Mouse (Mus musculus) midbrain, postnatal 0 days (tissue): ENCODE measurements around the gene Fuz. TPM values are rescaled to one million over a fixed set of nuclear protein-coding genes. Genes with fewer than 3 reads are reported as not detected.
"Not testable (repeated sequence)": the region's sequence is repeated elsewhere in the genome, so short reads cannot be mapped to it uniquely, and the experiment has no call there.

ENCODE experiments used
- ATAC-seq: fragments of 200-750 bp; cut with Nextera tagmentation; 2 replicates; pipeline ENCODE4 v1.8.0; 2017; ENCODE audit warnings: moderate number of reproducible peaks, mild to moderate bottlenecking, moderate TSS enrichment, moderate library complexity; ENCODE audit not compliant: low FRiP score
- DNase-seq: peaks from one replicate; pipeline ENCODE4 v3.0.0-alpha.2; 2015; ENCODE audit warnings: low spot score
- H3K27ac ChIP-seq: fragments of 300-500 bp; sonication (generic); 2 replicates; pipeline ENCODE4 v1.5.1; 2014; ENCODE audit warnings: low read depth, mild to moderate bottlenecking, low read length, mixed read lengths
- H3K27me3 ChIP-seq: fragments of 300-500 bp; sonication (generic); 2 replicates; pipeline ENCODE4 v1.6.1; 2014; ENCODE audit warnings: low read length, control low read depth, mixed read lengths; ENCODE audit not compliant: insufficient read depth
- H3K36me3 ChIP-seq: fragments of 300-500 bp; sonication (generic); 2 replicates; pipeline ENCODE4 v1.6.1; 2014; ENCODE audit warnings: low read length, control low read depth, mixed read lengths; ENCODE audit not compliant: insufficient read depth
- H3K4me1 ChIP-seq: fragments of 300-500 bp; sonication (generic); 2 replicates; pipeline ENCODE4 v1.6.1; 2014; ENCODE audit warnings: mild to moderate bottlenecking, control low read depth, antibody characterized with exemption, low read length, mixed read lengths; ENCODE audit not compliant: insufficient read depth
- H3K4me2 ChIP-seq: fragments of 300-500 bp; sonication (generic); 2 replicates; pipeline ENCODE4 v1.6.1; 2014; ENCODE audit warnings: low read depth, mild to moderate bottlenecking, low read length, mixed read lengths; ENCODE audit not compliant: poor library complexity, severe bottlenecking
- H3K4me3 ChIP-seq: fragments of 300-500 bp; sonication (generic); 2 replicates; pipeline ENCODE4 v1.5.1; 2014; ENCODE audit warnings: low read depth, mild to moderate bottlenecking, low read length, moderate library complexity
- H3K9ac ChIP-seq: fragments of 300-500 bp; sonication (generic); replicated peaks from 2 replicates; pipeline ENCODE4 v1.6.1; 2014; ENCODE audit warnings: mild to moderate bottlenecking, low read length, moderate library complexity, mixed read lengths; ENCODE audit not compliant: poor library complexity, severe bottlenecking
- H3K9me3 ChIP-seq: fragments of 300-500 bp; sonication (generic); 2 replicates; pipeline ENCODE4 v1.6.1; 2016; ENCODE audit warnings: low read length, control low read depth
- CTCF ChIP-seq: IDR thresholded peaks from 2 replicates; pipeline ENCODE4 v1.5.1; 2016; ENCODE audit warnings: antibody characterized with exemption, mild to moderate bottlenecking
- WGBS: fragments of 180-500 bp; shearing (Covaris S2); extraction: QIAGEN DNeasy Blood & Tissue Kit; methylation state at CpG from one replicate; pipeline ENCODE4 v1.1.7; 2014; 5-methylcytosine and 5-hydroxymethylcytosine counted together
- polyA plus RNA-seq: library from polyadenylated mRNA; unstranded; fragments of >200 nt; fragmentation: Nextera tagmentation; extraction: Ambion mirVana; gene quantifications from 2 replicates; pipeline ENCODE4 v1.2.1, GENCODE M21; 2015
- total RNA-seq: library from RNA; depleted of rRNA; stranded (reverse); fragments of >200 nt; gene quantifications from 2 replicates; pipeline ENCODE4 v1.2.3, GENCODE M21; 2014

Fuz gene
- total and polyA plus RNA-seq, 2 experiments from 2014 or later = 15.4 to 22.4 TPM

DNA sequence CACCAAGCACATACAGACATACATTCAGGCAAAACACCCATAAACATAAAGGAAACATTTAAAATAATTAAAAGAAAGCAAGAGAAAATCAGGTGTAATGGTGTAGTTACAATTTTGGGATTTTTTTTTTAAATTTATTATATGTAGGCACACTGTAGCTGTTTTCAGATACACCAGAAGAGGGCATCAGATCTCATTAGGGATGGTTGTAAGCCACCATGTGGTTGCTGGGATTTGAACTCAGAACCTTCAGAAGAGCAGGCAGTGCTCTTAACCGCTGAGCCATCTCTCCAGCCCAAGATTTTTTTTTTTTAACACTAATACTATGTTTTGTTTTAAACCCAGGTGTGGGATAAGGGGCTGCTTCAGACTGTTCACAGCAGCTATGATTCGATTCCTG, 24.1 kb upstream of the Fuz start:
- H3K27me3 ChIP-seq, ATAC-seq, H3K4me2 ChIP-seq, H3K4me3 ChIP-seq, H3K27ac ChIP-seq, H3K9ac ChIP-seq, H3K36me3 ChIP-seq, H3K9me3 ChIP-seq, DNase-seq: not testable (repeated sequence)
- TF ChIP-seq CTCF = peak; percentile 38; the same call in 1 of the 2 replicates
- WGBS = 90% methylated on average over 2 of the region's 2 CpGs
- H3K4me1 ChIP-seq = peaks cover 20% of the 10 kb centered on the region

DNA sequence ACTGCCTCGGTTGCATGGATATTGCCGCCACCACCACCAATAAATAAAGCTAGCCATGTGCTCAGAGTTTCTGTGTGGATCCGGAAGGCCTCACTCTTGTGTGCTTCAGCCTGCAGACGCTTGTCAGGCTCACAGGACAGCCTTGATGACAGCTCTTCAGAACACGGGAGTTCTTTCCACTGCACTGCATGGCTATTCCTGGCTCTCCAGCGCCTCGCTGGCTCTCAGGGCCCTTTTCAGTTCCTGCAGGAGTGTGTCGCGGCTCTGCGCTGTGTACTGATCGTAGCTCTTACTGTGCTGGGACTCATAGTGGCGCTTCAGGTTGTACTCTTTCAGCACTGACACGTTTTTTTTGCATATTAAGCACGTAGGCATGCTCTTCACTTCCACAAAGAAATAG, 18.0 kb upstream of the Fuz start:
- no peaks in the 10 kb centered on the region for H3K9me3 ChIP-seq
- TF ChIP-seq CTCF = no peak
- no peaks in the 10 kb centered on the region for H3K27me3 ChIP-seq
- no peak overlapping the region for H3K4me2 ChIP-seq
- no peaks in the 10 kb centered on the region for H3K4me1 ChIP-seq
- H3K36me3 ChIP-seq = peaks cover 63% of the 10 kb centered on the region
- DNase-seq (no peak), ATAC-seq (no peak)
- no peak overlapping the region for H3K4me3 ChIP-seq
- WGBS = 88% methylated on average over 14 of the region's 14 CpGs
- no peak overlapping the region for H3K9ac ChIP-seq
- H3K27ac ChIP-seq = no peak overlapping the region

DNA sequence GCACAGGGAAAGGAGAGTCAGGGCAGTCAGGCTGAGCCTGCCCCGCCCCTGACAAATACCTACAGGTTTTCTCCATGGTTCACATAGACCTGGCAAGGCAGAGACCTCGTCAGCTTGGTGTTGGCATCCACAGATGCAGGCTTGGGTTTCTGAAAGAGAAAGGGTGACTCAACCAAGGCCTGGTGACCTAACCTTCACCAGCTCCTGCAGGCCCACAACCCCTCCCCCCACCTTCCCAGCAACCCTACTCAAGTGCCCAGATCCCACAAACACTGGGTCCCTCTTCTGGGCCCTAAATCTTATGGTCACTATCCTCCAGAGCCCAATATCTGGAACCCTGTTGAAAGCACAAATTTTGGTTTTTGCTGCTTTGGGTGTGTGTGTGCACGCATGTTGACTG, 12.8 kb upstream of the Fuz start:
- Histone ChIP-seq H3K27ac (no peak overlapping the region), H3K4me1 (no peaks in the 10 kb centered on the region), H3K9me3 (no peaks in the 10 kb centered on the region), H3K4me2 (no peak overlapping the region), H3K9ac (no peak overlapping the region), H3K36me3 (peaks cover 83% of the 10 kb centered on the region), H3K27me3 (no peaks in the 10 kb centered on the region), H3K4me3 (no peak overlapping the region)
- 94% methylated on average over 3 of the region's 3 CpGs for WGBS
- no peak for TF ChIP-seq CTCF
- no peak for DNase-seq
- no peak for ATAC-seq

DNA sequence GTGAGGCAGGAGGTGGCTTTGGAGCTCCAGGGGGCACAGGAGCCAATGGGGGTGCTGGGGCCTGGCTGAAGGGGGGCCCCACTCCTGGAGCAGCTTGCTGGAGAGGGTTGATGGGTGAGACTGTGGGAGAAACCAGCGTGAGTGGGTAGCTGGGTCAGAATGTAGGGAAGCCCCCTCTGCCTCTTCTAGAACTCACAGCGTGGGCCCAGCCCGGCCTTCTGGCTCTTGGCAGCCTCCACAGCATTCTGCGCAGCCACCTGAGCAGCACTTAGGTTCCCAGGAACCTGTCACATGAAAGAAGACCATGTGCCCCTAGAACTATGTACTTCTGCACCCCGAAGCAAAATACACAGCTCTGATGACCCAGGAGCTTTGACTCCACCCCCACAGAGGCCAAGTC, 11.2 kb upstream of the Fuz start:
- no peak for TF ChIP-seq CTCF
- WGBS = 91% methylated on average over 4 of the region's 5 CpGs
- no peak overlapping the region for H3K27ac ChIP-seq
- H3K9me3 ChIP-seq = no peaks in the 10 kb centered on the region
- no peak for DNase-seq
- peaks cover 74% of the 10 kb centered on the region for H3K36me3 ChIP-seq
- H3K4me1 ChIP-seq = no peaks in the 10 kb centered on the region
- H3K9ac ChIP-seq = no peak overlapping the region
- no peaks in the 10 kb centered on the region for H3K27me3 ChIP-seq
- no peak for ATAC-seq
- no peak overlapping the region for H3K4me3 ChIP-seq
- H3K4me2 ChIP-seq = no peak overlapping the region

DNA sequence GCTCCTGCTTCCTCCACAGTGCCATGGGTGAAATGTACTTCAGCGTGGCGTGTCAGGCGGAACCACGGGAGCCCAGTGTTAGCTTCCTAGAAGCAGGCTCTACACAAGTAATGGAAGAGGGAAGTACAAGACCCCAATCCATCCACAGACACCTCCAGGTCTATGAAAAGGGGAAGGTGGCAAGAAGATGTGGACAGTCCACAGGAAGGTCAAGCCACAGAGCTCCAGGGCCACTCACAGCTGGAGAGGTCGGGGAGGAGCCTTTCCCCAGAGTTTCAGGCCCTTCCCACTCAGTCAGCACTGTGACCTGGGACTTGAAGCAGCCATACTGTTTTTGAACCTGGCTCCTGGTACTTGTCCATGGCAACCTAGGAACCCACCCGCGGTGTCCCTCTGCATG, 8.9 kb upstream of the Fuz start:
- ATAC-seq = no peak
- no peaks in the 10 kb centered on the region for H3K27me3 ChIP-seq
- peaks cover 51% of the 10 kb centered on the region for H3K36me3 ChIP-seq
- no peaks in the 10 kb centered on the region for H3K9me3 ChIP-seq
- TF ChIP-seq CTCF = no peak
- H3K4me1 ChIP-seq = peaks cover 14% of the 10 kb centered on the region
- H3K4me3 ChIP-seq = no peak overlapping the region
- H3K4me2 ChIP-seq = no peak overlapping the region
- 91% methylated on average over 7 of the region's 7 CpGs for WGBS
- H3K27ac ChIP-seq = no peak overlapping the region
- H3K9ac ChIP-seq = no peak overlapping the region
- no peak for DNase-seq

DNA sequence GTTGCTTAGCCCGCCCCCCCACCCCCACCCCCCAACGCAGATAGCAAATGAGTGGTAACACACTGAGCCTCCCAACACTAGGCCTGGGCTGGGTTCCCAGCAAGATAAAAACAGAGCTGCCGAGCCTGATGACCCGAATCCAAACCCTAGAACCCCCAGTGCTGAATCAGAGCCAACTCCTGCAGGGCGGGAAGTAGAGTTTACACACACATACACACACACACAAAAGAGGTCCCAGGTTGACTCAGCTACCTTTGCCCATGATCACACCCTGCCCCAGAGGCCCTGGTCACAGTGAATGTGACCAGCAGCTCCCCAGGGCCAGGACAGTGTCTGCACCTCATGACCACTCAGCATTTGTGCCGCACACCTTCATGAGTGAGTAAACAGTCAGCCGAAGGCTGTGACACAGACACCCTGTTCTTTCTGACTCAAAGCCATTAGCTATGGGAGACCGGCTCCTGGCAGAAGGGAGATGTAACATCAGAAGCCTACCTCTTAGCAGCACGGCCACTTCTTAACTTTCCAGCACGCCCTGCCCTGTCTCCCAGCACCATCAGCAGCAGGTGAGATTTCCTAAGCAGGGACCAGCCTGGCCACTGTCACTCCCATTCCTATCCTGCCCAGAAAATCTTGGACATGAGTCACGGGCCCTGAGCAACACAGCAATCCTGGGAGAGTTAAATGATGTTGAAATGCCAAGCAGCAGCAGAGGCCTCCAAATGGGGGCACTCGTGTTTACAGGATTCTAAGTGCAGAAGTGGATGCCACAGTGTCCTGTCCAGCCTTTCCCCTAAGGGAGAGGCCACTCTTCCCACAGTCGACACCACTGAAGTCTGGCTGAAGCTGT, 7.4 kb upstream of the Fuz start:
- no peaks in the 10 kb centered on the region for H3K27me3 ChIP-seq
- no peak overlapping the region for H3K4me2 ChIP-seq
- no peak for TF ChIP-seq CTCF
- peaks cover 38% of the 10 kb centered on the region for H3K36me3 ChIP-seq
- ATAC-seq (no peak), DNase-seq (no peak)
- H3K4me3 ChIP-seq = no peak overlapping the region
- H3K27ac ChIP-seq = no peak overlapping the region
- no peak overlapping the region for H3K9ac ChIP-seq
- no peaks in the 10 kb centered on the region for H3K9me3 ChIP-seq
- WGBS = 78% methylated on average over 13 of the region's 13 CpGs
- H3K4me1 ChIP-seq = peaks cover 16% of the 10 kb centered on the region
